Mouse (Mus musculus): ENCODE measurements around the gene Slc35d2.

The Slc35d2 gene

GRCm38 (mm10) chr13:64128858-64129615 lies at the start of gene Slc35d2:
Gene Slc35d2, minus strand, starts transcription at chr13:64129368.
- DNase-seq (ENCODE audit: inconsistent age in 2 of 2, low spot score in 1 of 2) = peak; percentile 83 to 90

DNA sequence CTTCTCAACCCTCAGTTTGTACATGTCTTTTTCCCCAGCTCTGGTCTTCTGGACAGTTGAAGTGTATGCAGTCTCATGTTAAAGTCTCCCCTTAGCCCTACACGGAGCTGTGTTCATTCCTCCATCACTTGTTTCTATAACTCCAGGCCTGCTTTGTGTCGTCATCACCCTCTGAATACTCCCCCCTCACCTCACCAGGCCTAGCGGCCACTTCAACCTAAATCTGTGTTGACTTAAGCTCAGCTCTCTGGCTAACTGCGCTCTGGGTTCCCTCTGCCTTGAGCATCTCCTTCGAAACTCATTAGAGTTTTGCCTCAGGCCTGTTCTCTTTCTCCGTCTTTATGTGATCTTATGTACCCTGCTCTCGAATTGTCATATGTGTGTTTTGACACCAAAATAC lies 48.8 kb upstream of the Slc35d2 start:
- DNase-seq (ENCODE audit: inconsistent age in 2 of 2, low spot score in 1 of 2) = no peak

DNA sequence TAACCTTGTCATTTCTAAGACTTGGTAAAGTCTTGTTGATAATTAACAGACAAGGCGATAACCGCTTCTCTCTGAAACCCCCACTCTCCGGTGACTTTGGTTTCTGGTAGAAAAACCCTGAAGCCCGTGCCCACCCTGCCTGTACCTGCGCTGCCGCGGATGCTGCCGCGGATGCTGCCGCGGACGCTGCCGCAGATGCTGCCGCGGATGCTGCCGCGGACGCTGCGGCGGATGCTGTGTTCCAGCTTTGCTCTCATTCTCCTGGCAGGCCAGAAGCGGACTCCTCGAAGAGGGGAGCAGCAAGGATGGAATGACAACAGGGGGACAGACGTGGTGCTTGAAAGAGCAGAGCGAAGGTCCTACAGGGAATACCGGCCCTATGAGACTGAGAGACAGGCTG lies 40.6 kb upstream of the Slc35d2 start:
- DNase-seq (ENCODE audit: inconsistent age in 2 of 2, low spot score in 1 of 2) = no peak

- DNase-seq (ENCODE audit: inconsistent age in 2 of 2, low spot score in 1 of 2) = peak in 1 of 2 experiments; percentile 26
These were observed 34.1 kb upstream of the Slc35d2 start for GRCm38 (mm10) chr13:64163147-64163715.

DNA sequence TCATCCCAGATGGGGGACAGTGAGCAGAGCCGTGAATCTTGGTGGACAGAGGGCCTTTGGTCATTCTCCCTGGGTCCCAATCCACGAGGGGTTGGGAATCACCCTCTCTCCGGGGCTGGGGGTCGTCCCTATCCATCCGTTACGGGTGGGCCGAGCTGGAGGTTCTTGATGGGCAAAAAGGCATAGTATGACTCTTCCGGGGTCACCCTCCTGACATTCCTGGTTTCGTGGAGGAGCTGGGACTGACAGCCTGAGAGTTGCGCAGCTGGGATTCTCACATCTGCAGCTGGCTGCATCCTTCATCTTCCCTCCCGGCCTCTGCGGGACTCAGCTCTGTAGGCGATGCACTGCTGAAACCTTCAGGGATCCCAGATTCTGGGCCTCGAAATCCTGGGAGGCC lies 33.5 kb upstream of the Slc35d2 start:
- peak in 1 of 2 experiments; percentile 35 for DNase-seq (ENCODE audit: inconsistent age in 2 of 2, low spot score in 1 of 2)

GRCm38 (mm10) chr13:64161916-64162611 lies 32.9 kb upstream of the Slc35d2 start:
- DNase-seq (ENCODE audit: inconsistent age in 2 of 2, low spot score in 1 of 2) = no peak

- DNase-seq (ENCODE audit: inconsistent age in 2 of 2, low spot score in 1 of 2) = peak; percentile 99 to 100
These were observed 32.4 kb upstream of the Slc35d2 start, which contains the start of gene Habp4 for GRCm38 (mm10) chr13:64161548-64161915. Gene Habp4, plus strand, starts transcription at chr13:64161824.

DNA sequence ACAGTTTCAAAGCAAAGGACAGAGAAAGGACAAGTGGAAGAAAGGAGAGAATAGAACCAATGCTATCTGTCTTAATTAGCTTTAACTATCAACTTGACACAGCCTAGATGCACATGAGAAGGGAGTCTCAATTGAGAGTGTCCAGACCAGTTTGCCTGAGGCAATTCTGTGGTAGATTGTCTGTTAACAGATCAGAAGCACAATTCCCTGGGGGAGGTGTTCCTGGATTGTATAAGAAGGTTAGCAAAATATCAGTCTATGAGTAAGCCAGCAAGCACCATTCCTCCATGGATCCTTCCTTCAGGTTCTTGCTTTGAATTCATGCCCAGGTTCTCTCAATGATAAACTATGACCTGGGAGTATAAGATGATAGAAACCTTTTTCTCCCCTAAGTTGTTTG lies 27.8 kb upstream of the Slc35d2 start:
- DNase-seq (ENCODE audit: inconsistent age in 2 of 2, low spot score in 1 of 2) = no peak

GRCm38 (mm10) chr13:64155171-64155571 lies 26.0 kb upstream of the Slc35d2 start:
- DNase-seq (ENCODE audit: inconsistent age in 2 of 2, low spot score in 1 of 2) = peak; percentile 17 to 50

DNA sequence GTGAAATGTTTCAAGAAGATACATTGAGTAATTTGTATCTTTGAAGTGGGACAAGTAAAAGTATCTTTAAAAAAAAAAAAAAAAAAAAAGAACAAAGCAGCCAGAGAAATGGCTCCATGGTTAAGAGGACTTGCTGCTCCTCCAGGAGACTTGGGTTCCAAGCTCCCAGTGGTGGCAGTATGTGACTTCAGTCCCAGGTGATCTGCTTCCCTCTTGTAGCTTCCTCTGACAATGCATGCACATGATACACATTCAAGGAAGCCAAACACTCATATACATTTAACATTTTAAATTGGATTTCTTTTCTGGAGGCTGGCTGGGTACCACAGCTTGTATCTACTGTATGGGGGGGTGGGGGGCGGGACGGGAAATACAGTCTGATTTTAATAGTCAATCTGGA lies 25.5 kb upstream of the Slc35d2 start:
- no peak for DNase-seq (ENCODE audit: inconsistent age in 2 of 2, low spot score in 1 of 2)

- peak; percentile 82 to 90 for DNase-seq (ENCODE audit: inconsistent age in 2 of 2, low spot score in 1 of 2)
These were observed 24.6 kb upstream of the Slc35d2 start for GRCm38 (mm10) chr13:64153751-64154267.

DNA sequence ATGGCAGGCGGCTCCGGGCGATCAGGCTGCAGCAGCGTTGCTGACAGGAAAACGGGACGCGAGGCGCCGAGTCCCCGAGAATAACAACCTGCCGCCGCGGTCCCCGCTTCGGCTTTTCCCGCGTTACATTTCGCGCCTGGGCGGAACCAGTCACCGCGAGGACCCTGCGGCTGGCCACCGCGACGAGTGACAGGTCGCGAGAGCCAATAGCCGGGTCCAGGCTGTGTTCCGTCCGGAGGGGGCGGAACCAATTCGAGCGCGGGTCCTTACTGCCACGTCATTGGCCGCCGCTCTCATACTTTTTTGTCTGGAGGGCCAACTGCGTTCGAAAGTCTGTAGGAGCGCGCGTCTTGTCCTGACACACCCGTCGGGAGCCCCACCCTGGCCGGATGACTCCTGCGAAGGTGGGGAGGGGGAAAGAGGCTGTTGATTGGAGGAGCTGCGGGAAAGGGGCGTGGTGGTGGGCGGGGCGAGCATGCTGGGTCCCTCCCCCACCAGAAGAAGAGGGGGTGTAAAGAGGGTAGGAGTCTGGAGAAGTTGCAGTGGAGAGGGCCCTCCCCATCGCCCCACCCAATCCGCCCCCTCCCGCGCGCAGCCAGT lies 24.0 kb upstream of the Slc35d2 start, which contains the start of gene Zfp367:
Zfp367 (minus strand) TSS at position 120 of the 600 bp plus-strand sequence.
- DNase-seq (ENCODE audit: inconsistent age in 2 of 2, low spot score in 1 of 2) = peak; percentile 99

DNA sequence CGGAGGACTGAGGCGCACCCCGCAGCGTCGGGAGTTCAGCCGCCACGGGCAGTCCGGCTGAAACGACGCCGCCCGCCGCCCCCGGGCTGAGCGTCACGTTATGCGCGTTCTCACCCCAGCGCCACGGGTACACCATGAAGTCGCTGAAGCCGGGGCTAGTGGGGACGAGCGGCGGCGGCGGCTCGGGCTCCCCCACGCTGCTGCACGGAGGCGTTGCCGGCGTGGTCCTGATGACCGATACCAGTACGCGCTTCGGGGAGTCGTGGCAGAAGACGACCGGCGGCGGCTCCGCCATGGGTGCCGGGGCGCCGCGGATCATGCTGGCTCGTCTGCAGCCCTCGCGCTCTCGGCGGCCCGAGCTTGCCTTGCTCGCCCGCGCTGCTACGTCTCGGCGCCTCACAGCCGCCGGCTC lies 23.5 kb upstream of the Slc35d2 start:
- peak in 1 of 2 experiments; percentile 70 for DNase-seq (ENCODE audit: inconsistent age in 2 of 2, low spot score in 1 of 2)

DNA sequence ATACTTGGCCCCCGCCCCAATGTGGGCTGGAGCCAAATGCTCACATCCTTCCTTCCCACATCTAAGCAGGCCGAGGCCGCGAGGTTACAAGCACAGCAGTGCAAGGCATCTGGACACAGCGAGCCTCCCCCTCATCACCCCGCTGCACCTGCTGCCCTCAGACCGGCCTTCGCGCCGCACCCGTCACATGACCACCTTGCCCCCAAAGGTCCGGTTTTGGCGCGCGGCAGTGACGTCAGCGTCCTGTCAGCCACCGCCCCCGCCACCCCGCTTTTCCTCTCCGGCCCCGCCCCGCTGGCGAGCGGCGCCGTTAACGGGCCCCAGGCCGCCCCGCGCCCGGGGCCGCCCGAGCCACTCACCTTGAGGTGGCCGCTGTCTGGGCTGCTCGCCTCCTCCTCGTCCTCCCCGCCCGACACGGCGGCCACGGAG lies 23.1 kb upstream of the Slc35d2 start:
- peak; percentile 90 to 96 for DNase-seq (ENCODE audit: inconsistent age in 2 of 2, low spot score in 1 of 2)

- peak in 1 of 2 experiments; percentile 14 for DNase-seq (ENCODE audit: inconsistent age in 2 of 2, low spot score in 1 of 2)
These were observed 21.0 kb upstream of the Slc35d2 start for GRCm38 (mm10) chr13:64150121-64150520.

DNA sequence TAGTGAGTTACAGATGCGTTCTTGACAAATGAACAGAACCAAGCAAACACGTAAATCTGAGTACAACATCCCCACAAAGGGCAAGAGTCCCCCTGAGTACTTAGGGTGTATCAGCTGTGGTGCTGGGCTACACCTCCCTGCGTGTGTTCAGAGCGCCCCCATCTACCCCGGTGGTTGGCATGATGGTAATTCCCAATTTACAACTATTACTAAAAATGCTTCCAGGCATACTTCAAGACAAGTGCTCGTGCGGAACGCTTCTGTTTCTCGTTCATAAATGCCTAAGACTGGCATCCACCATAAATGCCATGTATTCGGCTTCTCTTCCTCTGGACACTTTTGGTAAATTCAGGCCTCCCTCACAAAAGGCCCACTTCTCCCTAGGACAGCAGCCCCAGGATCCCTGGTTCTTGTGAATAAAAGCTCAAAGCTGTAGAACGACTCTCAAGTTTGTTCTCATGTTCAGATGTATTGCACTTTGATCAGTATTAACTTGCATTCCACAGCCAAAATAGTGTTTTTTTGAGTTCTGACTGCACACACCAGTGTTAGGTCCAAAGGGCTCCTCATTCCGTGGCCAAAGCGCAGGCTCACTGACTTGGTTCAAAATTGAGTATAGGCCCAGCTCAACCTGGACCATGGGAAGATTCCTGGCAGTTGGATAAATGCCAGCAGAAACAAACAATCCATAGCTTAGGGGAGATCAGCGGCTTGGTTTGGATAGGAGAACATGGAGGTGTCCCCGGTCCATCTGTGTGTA lies 628 bp upstream of the Slc35d2 start:
- DNase-seq (ENCODE audit: inconsistent age in 2 of 2, low spot score in 1 of 2) = peak; percentile 73 to 89

DNA sequence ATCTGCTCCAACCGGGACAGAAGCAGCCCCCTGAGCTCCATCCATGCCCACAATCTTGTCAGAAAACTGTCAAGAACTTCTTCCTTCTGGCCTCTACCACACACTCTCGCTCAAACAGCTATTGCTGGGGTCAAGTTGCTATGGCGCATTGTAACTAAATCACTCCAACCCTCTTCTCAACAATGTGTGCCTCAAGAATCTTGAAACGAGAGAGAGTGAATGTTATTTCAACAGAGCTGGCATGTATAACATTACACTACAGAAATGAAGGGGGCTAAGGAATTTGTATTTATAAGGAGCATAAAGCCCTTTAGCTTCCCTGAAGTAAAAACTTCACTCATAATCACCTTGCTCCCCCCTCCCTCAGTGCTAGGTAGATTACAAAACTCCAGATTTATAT lies 2.9 kb downstream of the Slc35d2 start:
- no peak for DNase-seq (ENCODE audit: inconsistent age in 2 of 2, low spot score in 1 of 2)

GRCm38 (mm10) chr13:64124886-64125285 lies 4.3 kb downstream of the Slc35d2 start:
- no peak for DNase-seq (ENCODE audit: inconsistent age in 2 of 2, low spot score in 1 of 2)

DNA sequence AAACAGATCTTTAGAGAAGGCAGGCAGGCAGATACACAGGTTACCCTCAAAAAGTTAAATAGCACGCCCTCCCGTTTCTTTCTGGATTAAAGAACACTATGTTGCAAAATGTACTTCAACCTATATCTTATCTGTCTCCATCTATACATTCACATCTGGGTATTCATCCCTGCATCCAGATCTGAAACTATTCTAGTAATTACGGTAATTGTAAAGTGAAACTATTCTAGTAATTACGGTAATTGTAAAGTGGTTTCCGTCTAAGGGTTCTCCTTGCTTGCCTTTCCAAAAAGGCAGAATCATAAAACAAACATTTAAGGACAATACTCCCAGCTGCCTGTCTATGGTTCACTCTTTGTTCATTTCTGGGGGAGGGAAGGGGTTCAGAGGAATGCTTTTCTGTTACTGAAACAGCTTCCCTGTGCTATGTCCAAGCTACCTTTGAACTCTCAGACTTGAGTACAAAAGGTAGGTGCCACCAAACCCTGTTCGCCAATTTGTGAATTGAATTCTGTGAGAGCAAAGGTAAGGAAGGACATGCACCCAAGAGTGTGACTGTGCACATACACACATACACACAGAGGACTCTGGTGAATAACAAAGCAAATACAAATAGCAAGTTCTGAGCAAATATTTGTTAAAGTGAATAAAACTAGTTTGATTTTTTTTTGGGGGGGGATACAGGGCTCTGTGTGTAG lies 5.5 kb downstream of the Slc35d2 start:
- no peak for DNase-seq (ENCODE audit: inconsistent age in 2 of 2, low spot score in 1 of 2)

- DNase-seq (ENCODE audit: inconsistent age in 2 of 2, low spot score in 1 of 2) = no peak
These were observed 8.4 kb downstream of the Slc35d2 start for GRCm38 (mm10) chr13:64120760-64121159.
